Mouse (Mus musculus) layer of hippocampus, adult 8-10 months (tissue): ENCODE results near the gene Hhat. TPM values are rescaled to one million over a fixed set of nuclear protein-coding genes. Genes with fewer than 3 reads are reported as not detected.

Source experiments
- DNase-seq, 2 experiments: peaks; one replicate each; pipeline ENCODE4 v3.0.0; 2022; ENCODE audit warnings: low spot score in 2 of 2
- total RNA-seq, 4 experiments: library from RNA; stranded (reverse); gene quantifications; 2 replicates each; pipeline ENCODE4 v1.2.4; 2022

Hhat gene
- total RNA-seq, 4 experiments from 2014 or later: 1.4 to 2.1 (median 1.7) TPM

DNA sequence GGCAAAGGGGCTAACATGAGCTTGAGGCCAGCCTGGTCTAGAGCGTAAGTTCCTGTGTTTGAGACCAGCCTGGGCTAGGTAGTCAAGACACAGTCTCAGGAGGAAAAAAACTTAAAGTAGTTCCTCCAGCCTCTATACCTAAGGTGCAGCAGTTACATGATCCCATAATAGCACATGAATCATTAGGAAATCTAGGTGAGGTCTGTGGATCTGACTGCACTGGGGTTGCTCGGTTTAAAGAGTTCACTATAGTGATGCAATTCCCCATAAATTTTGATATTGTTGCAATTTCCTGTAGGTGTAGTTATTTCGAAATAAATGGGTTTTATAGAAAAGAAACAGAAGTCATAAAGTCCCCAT, 26.2 kb downstream of the Hhat start:
- DNase-seq: no peak

DNA sequence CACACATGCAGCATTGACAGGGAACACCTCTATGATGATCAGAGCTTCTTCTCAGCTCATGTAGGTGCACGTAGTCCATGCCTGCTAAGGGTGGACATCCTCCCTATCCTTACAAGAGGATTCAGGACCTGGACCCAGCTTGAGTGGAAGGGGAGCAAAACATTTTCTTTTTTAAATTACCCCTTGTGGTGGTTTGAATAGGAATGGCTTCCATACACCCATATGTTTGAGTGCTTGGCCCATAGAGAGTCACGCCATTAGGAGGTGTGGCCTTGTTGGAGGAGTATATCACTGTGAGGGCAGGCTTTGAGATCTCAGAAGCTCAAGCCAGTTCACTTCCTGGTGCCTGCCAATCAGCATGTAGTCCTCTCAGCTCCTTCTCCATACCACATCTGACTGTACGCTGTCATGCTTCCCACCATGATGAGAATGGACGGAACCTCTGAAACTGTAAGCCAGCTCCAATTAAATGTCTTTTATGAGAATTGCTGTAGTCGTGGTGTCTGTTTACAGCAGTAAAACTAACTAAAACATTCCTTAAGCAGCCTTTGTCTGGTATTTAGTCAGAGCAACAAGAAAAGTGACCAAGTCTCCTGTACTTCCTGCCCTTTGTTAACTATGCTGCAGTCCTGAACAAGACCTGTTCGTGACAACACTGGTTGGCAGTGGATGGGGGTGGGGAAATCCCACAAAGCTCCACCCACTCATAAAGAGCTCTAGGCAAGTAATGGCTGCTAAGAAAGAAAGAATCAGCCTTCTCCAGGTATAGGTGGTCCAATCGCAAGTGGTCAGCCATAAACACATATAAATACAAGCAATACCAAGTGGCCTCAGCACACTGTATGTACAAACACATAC, 28.4 kb downstream of the Hhat start:
- no peak for DNase-seq

GRCm38 (mm10) chr1:192741896-192742295, 29.1 kb downstream of the Hhat start:
- no peak for DNase-seq

DNA sequence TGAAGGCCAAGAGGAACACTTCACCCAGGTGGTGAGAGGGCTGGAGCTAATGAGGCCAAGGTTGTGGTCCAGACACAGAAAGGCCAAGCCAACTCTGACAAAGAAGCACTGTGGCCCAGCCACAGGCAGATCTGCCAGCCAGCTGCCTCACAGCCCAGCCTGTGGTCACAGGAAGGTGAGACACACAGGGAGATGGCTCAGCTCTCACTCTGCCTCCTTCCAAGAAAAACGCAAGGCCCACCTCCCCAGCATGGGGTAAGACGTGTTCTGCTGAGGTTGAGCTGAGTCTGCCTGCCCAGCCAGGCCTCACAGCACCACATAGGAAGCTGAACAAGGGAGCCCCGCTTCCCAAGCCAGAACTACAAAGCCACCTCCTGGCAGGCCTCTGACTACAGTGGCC, 34.5 kb downstream of the Hhat start:
- DNase-seq: no peak

DNA sequence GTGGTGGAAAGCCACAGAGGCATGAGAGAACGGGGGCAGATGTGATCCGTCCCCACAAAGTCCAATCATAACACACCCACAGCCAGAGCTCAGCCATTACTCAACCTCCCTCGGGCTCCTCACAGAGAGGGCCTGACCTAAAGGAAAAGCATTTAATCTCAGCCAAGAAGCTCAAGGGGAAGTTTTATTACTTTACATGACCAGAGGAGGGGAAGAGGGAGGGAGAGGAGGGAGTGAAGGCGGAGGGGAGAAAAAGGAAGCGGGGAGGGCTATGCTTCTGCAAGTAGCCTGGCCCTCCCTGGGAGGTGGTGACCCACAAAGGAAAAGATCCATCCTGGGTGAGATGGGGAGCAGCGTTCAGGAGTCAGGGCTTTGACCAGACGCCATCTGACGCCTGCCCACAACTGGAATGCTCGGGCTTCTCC, 35.0 kb downstream of the Hhat start:
- no peak for DNase-seq

GRCm38 (mm10) chr1:192730517-192730916, 40.5 kb downstream of the Hhat start:
- DNase-seq: no peak

DNA sequence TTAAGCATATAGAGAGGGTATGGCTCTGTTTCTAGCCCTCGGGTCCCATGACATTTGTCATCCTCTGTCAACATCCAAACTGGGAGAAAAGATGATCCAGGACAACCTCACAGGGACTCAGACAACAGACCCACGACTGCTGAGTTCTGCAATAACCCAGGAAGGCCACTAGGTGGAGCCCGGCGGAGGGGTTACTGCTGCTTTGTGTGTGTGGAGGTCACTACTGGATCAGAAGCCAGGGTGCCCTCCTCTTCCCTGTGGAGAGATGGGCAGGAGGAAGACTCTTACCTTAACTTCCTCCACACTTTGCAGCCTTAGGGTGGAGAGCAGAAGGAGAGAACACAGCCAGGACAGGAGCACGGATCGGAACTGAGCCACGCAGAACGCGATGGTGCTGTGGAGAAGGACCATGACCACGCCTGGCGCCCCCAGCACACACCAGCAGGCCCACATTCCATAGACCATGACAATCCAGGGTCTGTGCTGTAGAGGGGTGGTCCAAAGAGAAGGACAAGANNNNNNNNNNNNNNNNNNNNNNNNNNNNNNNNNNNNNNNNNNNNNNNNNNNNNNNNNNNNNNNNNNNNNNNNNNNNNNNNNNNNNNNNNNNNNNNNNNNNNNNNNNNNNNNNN, 43.9 kb downstream of the Hhat start:
- DNase-seq: peak; percentile 18 to 21

- DNase-seq: peak; percentile 25 to 70
Observed at GRCm38 (mm10) chr1:192722147-192722546, 48.9 kb downstream of the Hhat start.

- DNase-seq: no peak
Observed at GRCm38 (mm10) chr1:192720156-192720555, 50.9 kb downstream of the Hhat start.

DNA sequence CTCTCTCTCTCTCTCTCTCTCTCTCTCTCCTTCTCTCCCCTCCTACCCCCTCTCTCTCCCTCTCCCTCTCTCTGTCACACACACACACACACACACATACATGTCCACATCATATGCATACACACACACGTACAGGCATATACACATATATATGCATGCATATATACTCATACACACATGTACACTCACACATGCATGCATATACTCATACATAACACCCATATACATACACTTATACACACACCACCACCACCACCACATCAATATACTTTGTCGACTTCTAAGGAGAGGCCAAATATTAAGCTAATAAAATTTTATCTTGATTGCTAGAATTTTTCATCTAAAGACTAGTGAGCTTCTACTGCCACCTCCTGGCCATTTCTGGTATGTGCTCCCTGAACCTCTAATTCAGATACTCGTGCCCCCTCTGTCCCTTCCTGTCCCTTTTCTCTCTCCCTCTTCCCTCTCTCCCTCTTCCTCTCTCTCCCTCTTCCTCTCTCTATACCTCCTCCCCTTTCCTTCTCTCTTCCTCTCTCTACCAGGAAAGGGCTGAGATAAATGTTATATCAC, 59.2 kb downstream of the Hhat start:
- DNase-seq: peak in 1 of 2 experiments; percentile 66

DNA sequence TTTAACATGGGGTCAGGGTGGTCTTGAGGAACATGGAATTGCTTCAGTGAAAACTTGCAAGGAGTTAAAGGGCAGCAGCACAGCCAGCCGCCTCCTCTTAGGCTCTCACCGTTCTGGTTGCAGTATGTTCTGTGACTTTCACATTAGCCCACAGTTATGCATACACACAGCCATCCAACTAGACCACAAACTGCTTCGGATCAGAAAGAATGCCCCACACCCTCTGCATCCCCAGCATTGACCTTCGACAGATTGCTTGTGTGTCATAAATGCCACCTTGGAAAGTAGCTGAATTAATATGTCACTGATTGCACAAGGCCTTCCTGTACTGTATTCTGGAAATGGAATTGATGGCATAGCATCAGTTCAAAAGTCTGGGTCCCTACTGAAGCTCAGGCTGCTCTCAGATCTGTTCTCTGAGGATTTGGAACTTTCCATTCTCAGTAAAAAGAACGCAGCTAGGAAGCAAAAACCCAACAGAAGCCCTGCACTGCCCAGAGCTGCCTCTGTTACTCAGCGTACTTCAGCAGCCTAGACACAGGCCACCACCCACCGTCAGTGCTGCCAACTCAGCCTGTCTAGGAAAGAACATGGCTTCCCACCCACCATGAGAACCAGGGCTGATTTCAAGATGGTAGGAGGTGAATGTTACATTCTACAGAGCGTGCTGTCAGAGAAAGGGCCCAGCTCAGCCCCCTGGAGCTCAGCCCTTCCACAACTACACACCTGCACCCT, 70.5 kb downstream of the Hhat start:
- DNase-seq: no peak

DNA sequence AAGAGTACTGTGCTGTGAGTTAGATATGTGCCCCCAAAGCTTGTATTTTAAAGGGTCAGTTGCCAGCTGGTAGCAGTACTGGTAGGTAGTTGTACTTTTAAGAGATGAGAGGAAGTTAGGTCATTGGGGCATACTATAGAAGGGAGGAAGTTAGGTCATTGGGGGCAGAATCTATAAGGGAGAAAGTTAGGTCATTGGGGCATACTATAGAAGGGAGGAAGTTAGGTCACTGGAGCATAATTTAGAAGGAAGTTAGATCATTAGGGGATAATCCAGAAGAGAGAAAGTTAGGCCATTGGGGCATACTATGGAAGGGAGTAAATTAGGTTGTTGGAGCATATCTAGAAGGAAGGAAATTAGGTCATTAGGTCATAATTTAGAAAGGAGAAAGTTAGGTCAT, 71.9 kb downstream of the Hhat start:
- no peak for DNase-seq

DNA sequence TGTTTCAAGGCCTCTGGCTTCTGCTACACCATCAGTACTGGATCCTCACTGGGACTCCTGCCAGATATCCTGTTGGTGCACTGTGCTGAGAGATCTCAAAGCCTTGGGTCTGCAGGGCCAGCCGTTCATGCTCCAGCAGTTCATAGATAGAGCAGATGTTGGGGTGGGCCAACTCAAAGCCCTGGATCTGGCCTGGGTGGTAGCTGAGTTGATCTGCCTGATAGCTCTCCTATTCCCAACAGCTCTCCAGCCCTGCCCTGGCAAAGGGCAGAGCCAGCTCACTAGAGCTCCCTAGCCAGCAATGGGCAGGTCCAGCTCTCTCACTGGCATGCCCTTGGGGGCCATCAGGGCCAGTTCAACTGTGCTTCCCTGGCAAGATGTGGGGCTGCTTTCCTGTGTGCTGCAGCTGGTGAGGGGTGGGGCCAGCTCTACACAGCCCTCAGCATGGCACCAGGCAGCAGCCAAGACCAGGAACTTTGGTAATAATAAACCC, 74.6 kb downstream of the Hhat start:
- no peak for DNase-seq

DNA sequence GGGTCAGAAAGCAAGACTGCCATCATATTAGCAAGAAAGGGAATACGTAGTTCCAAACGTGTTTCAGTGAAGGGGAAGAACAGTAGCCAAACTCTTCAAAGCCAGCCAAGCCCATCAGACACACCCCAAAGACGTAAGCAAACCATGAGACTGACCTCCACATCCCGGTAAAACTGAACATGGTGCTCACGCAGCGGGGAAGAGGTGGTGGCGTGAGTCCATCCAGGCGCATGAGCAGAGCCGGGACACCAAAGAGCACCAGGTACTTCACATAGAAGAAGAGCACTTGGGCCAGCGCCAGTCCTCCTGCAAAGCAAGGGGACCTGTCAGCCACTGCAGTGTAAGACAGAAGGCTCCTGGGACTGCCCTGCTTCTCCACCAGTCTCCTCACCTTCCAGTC, 77.4 kb downstream of the Hhat start:
- no peak for DNase-seq

DNA sequence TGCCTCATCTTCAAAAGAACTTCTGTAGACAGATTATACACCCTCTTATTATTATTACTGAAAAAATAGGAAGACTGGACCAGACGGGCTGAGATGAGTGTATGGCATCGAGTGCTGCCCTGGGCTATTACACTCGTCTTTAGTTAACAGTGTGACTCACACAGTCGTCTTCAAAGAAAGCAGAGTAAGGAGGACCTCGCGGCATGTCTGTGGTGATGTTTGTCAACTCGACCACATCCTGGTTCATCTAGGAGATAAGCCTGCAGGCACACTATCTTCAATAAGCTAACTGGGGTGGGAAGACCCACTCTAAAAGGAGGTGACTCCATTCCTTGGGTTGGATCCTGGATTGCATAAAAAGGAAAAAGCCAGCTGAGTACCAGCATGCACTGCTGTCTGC, 78.0 kb downstream of the Hhat start:
- DNase-seq: no peak

DNA sequence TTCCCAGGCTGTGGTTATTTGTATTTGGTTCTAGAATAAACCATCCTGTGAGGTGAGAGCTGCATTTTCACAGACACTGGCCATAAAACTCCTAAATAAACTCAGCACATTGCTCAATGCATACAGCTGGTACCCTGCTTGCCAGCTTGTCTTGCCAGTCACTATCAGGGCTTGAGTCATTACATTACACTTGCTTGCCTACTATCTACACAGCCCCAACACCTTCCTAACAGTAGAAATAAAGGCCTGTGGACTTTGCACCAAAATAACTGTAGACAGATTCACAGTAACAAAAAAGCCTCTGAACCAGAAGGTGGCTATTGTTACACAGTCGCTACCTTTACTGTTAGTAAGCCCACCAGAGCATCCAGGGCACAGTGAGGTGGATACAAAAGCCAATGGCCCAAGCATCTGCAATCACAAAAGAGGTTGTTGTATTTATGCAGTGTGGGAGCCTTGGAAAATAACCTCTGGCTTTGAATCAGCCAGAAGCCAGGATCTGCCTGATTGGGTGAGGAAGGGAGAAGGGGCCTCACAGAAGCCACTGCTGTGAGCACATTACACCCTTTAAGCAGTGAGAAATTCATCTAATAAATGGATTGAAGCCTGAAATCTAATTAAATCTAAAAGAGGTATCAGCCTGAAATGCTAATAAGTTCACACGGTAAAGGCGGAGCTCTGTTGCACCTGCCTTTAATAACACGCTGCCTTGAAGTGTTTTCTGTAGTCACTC, 88.6 kb downstream of the Hhat start:
- no peak for DNase-seq

- DNase-seq: no peak
Observed at GRCm38 (mm10) chr1:192677236-192677635, 93.8 kb downstream of the Hhat start.

DNA sequence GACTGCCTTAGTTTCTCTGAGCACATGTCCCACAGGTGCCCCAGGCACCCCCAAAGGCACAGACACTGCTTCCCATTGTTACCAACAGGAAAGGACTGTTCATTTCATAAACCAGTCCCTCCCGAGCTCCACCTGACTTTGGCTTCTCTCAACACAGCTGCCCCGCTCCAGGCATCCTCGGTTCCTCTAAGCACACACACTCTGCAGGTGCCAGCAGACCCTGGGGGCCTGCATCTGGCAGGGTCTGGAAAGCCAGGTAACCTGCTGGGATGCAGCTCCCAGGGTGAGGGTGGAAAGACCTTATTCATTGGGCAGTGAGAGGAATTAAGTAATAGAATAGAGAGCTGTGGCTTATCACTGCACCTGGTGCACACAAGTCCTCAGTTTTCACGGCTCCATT, 107.4 kb downstream of the Hhat start:
- no peak for DNase-seq

- no peak for DNase-seq
Observed at GRCm38 (mm10) chr1:192663092-192663491, 107.9 kb downstream of the Hhat start.

DNA sequence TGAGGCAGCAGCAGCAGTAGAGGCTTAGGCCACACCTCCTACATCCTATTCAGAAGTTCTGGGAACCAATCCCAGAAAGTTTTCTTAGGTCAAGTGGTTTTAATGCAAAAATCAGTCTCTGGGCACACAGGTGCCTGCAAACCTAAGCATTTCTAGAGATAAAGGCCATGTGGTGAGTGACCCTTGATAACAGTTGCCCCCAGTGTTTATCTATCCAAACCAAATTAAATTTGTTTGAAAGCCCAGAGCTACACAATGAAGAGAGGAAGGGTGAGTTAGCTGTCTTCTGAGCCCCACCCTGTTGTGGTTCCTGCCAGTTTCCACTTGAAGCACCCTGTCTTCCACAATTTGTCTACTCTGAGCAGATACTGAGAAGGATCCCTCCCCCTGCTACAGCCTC, 109.4 kb downstream of the Hhat start:
- no peak for DNase-seq

DNA sequence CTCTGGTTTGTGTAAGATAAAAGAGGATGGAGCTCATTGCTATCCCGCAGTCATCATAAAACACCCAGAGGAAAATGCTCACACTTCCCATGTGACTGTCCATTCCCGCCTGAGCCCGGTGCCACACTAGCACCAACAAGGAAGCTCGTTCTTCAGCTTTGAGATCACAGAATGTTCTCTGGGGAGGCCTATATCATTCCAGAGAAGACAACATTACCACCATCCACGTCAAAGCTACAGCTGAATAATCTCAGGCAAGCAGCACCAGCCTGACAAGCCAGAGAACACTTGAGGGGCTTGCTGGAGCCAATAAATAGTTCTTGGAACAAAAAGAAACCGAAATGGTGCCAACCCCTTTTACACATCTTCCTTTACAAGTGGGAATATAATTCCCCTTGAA, 113.6 kb downstream of the Hhat start:
- DNase-seq: no peak
